Mouse (Mus musculus) frontal cortex, postnatal 14 days (tissue): Measurements from ENCODE around the gene Smchd1.

Experiments used
- DNase-seq, 2 experiments: peaks; one replicate each; pipeline ENCODE4 v3.0.0; 2022; ENCODE audit warnings: low spot score in 2 of 2

Gene Smchd1

DNA sequence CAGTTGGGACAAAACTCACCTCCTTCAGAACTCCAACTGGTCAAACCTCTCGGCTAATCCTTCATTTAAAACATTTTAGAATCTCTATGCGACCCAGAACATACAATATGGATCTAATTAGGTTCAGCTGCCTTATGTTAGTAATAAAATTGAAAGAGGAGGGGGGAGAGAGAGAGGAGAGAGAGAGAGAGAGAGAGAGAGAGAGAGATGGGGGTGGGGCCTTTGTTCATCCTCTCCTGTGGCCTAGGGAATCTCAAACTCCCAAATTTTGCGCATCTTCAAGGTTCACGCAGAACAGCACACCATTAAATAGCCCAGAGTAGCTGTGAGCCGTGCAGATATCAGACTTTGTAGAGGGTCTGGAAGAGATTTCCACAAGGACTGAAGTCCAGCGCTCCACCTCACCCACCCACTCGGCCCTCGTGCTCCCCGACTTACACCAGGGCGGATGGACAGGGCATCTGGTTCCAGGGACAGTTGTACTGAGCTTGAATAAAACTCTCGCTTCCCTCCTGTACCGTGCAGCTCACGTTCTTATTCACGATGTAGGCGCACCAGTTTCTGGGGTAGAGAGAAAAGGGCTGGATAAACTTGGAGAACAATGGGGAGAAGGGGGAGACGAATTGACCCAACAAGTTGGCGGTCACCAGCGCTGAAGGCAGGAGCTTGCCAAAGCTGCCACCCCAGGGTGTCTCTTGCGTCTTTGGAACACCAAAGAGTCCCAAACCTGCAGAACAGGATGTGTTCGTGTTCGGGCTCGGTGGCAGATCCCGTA is 165.2 kb downstream of the Smchd1 start:
- DNase-seq = no peak

DNA sequence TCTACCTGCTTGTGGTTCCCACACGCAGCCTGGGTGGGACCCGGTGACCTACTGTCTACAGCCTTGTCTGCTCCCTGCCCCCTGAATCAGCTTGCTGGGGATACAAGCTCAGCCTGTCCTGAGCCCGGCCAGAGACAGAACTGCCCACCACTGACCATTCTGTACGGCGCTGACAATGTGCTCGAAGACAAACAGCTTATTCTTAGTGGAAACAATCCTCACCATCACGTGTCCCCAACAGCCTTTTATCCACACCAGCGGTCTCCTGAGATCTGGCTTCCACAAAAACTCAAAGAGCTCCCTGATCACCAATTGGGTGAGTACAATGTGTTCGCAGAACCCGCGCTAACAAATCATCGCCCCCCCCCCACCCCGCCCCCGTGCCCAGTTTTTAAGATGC is 166.0 kb downstream of the Smchd1 start:
- DNase-seq = no peak

DNA sequence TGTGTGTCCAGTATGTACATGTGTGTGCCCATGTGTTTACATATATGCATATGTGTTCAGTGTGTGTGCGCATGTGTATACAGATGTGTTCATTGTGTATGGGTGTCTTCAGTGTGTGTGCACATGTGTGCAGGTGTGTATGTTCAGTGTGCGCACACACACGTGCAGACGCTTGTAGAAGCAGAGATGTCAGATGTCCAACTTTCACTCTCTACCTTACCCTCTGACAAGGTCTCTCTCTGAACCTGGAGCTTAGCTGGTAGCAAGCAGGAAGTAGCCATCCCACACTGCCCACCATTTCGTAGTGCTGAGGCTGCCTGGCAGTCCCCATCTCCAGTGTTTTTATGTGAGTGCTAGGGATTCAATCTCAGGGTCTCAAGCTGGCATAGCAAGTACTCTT is 166.8 kb downstream of the Smchd1 start:
- DNase-seq = no peak

DNA sequence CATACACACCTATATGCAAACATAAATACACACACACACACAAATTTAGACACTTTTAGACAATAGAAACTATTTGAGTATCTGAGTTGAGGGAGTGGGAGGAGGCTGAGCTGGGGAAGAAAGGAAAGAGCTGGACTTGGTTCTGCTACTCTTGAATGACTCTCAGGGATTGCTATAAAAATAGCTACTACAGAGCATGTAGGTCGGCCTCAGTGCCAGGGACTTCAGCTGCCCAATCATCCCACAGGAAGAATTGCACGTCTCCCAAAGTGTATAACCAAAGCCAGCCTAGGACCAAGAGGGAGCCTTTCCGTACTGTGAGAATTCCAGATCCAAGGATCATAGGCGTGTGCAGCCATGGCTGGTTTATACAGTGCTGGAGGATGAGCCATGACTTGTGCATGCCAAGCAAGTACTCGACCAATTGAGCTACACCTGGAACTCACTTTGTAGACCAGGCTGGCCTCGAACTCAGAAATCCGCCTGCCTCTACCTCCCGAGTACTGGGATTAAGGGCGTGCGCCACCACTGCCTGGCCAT is 167.8 kb downstream of the Smchd1 start:
- no peak for DNase-seq

DNA sequence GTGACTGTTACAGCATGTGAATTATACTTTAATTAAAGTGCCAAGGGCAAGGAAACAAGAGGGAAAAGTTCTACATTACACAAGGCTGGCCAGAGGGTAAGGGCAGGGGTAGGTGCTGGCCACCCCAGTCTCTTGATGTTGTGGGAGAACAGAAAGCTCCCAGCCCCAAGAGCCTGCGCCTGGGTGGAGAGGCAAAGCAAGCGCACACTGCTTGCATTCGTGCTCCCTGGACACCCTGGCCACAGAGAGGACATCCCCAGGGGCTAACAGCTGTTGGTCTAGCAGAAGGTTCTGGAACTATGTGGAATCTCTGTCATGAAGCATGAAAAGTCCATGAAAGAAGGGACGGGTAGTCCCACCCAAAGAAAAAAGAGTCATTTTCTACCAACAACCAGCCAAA is 168.4 kb downstream of the Smchd1 start:
- DNase-seq = no peak

DNA sequence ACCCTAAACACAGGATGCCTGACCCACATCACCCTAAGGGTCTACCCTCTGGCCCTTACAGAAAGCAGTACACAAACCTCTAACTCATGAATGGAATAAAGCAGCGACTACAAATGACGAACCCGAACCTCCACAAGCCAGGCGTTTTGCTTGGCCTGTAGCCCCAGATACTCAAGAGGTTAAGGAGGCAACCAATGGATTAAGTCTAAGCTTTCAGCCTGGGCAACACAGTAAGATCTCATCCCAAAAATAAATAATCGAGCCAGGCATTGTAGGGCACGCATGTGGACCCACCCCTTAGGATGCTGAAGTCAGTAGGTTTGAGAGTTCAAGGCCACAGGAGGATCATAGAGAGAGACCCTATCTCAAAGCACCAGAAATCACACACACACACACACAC is 169.1 kb downstream of the Smchd1 start:
- no peak for DNase-seq

DNA sequence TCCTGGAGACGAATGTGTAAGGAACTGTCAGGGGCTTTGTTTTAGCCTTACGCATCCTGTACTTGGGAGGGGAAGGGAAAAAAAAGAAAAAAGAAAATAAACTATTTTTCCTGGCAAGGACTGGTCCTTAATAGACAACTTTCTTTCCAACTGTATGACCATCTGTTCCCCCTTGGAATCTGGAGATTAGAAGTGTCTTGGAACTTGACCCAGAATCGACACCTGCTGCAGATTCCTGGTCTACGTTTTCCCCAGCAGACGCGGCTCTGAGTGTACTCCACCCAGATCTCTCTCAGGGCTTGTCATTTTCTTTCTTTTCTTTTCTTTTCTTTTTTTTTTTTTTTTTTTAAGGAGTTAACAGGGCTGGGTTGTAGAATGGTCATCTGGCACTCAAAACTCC is 171.7 kb downstream of the Smchd1 start:
- no peak for DNase-seq

DNA sequence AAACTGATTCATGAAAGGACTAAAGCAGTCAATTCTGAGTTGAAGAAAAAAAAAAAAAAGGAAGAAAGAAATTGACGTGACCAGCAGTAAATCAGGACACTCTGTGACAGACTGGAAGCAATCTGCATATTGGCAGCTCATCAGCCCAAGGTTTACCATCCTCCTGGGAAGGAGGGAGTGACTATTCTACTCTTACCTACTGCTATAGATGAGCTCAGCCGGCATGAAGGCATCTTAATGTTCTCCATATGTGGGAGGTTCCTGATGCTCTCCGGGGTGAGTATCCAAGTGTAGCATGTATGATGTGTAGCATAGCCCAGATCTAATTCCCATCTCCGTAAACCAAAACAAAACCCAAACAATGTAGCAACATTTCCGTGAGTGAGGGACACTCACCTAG is 173.7 kb downstream of the Smchd1 start:
- no peak for DNase-seq

GRCm38 (mm10) chr17:71300338-71300737 is 174.8 kb downstream of the Smchd1 start:
- no peak for DNase-seq

DNA sequence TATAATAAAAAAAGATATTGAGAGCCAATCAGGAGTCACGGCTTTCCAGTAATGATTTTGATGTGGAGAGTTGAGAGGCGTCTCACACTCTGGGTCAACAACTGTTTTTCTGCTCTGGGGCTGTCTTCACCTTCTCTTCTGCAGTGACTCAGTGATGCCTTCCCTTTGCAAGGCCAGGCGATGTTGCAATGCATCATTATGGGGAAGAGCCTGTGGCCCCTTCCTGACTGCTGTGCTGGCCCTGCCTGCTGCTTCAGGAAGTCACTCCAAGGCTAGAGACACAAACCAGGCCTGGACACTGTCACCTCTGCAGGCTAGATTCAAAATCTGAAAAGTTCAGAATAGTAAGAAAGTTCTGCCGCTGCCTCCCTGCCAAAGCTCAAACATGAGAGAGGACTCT is 175.3 kb downstream of the Smchd1 start:
- no peak for DNase-seq

DNA sequence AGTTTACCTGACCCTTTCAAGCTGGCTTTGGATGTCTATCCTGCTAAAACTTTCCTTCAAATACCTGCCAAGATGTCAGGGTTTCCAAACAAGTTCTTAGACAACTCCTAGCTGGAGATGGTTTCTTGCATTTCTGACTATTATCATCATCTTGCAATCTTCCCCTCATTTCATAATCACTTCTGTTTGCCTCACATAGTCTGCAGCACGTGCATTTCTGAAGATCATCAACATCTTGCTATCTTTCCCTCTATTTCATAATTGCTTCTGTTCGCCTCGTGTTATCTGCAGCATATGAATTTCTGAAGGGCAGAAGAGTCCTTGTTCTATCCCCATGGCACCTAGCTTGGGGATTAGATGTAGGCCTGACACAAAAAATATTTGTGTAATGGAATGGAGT is 180.6 kb downstream of the Smchd1 start:
- no peak for DNase-seq
